Mouse (Mus musculus) spleen, postnatal 36 days (tissue): Measurements from ENCODE around the gene Lenep.

Experiments
- DNase-seq, 2 experiments: peaks; one replicate each; pipeline ENCODE4 v3.0.0; 2022; ENCODE audit warnings: low spot score in 2 of 2, mixed read lengths in 1 of 2

Gene Lenep

DNA sequence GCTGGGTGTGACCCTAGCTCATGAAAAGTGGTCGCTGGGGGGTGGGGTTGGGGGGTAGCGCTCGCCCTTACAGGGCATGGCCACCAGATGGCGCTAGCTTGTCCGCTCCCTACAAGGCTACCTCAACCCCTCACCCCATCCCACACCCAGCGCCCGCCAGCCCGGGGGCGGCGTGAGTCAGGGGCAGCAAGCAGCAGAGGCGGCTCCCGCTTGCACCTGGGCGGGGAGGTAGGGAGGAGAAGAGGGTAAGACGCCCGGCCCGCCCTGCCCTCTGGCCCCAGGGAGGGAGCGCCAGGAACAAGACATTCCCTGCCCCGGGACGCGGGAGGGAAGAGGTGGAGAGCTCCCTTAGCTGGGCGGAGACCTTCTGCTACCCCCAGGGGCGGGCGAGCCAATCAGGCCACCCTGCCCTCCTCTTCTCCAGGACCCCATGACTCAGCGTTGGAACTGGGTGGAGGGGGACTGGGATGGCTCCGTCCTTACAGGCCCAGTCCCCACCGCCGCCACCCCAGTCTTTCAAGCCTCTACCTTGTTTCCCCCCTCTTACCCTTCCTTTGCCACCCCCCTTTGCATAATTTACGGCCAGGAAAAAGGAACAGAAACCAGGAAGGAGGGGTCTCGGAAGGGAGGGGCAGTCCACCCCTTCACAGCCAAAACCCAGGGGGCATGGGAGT lies 24.1 kb downstream of the Lenep start:
- peak; percentile 64 to 73 for DNase-seq

DNA sequence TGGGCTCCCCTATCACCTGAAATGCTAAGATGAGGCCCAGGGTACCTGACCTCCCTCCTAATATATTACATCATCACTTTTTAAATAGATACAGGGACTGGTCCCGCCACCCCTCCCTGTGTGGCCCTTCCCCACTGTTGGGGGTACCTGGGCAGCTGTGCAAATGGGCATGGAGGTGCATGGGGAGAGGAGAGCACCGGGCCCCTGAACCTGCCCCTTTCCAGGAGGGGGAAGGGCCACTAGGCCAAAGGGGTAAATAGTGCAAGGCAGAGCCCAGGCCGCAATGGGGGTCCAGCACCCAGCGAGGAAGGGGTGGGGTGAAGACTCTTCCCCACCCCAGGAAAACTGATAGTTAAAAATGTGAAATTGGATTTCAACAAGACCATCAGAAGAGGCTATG lies 24.8 kb downstream of the Lenep start:
- no peak for DNase-seq

DNA sequence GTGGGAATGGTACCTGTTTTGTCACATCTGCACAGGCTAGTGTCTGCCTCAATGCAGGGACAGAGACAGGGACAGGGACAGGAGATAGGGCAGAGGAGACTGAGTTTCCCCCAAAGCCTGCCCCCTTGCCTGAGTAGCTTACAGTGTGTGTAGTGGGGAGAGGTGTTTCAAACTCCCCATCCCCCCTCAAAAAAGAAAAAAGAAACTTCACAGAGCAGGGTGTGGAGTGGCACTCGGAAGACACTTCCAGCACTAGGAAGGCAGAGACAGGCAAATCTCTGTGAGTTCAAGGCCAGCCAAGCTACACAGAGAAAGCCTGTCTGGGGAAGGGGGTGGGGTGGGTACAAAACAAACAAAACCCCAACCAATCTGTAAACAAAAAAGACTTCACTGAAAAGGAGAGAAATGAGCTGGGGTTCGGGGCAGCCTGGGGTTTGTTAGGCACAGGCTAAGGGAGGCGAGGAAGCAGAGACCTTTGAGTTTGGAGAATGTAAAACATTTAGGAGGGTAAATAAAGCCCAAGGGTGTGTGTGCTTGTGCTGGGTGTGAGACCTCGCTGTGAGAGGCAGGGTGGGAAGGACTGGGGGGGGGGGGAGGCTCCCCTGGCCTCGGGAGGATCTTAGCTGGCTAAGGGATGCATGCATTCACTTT lies 28.9 kb downstream of the Lenep start:
- no peak for DNase-seq

DNA sequence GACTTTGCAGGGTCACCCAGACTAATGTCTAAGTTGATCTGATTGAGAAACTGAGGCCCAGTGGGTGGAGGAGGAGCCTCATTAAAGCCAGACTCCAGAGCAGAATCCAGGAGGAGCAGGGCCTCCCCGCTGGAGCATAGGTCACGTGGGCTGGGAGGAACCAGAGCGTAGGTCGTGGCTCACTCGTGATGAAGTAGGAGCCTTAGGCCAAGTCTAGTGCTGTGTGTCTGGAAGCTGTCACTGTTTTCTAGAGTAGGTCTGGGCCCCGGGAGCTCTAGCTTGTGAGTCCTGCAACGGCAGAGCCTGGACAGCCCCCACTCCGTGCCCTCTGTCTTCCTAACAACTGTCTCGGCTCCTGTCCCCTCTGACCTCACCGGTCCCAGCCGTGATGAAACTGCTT lies 35.3 kb downstream of the Lenep start:
- DNase-seq, result no peak

DNA sequence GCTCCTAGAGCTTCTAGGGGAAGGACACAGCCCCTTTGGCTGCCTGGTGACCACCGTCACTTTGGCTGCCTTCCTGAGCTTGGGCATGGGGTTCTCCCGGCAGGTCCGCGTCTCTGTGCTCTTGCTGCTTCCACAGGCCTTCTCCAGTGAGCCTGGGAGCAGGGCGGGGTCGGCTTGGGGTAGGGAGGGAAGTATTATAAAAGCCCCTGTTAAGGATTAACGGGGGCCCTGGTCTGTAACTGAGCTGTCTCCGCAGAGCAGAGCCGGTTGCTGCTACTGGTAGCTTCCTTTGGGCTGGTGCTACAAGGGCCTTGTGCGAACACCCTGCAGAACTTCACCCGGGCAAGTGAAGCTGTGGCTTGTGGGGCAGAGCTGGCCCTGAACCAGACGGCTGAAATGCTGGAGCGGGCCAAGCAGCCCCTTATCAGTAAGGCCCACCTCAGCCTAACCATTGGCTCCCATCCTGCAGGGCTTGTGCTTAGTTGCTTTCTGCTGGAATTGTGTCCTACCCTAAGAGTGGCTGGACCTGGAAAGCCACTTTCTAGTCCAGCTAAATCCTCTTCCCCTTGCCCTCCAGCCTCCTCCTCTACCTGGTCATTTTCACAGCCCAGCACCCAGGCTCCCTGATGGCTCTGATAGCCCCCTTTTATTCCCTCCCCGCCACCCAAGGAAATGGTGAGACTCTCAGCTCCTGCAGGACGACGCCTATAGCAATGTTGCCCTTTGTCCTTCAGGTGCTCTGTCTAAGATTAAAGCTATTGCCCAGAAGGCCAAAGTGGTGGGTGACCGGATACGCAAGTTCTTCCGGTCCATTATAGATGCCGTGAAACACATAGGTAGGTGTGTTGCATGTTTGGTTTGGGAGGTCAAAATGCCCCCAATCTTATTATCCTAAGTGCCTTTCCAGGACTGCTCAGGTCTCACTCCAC lies 36.8 kb downstream of the Lenep start:
- no peak for DNase-seq

DNA sequence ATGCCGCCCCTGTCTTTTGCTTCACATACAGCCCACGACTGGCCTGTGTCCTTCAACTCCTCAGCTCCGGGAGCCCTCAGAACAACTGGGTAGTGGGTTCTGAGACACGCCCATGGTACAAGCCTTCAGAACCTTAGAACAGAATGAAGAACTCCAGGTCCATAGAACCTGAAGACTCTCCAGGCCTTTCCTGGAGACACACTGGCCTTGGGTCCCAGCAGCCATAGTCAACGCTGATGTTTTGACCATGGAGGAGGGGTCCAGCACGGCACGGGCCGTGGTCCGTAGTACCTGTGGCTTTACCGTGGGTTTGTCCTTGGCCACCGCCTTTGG lies 37.5 kb downstream of the Lenep start, which contains the start of gene Dcst1:
Gene Dcst1, minus strand, starts transcription at position 101 of the 333 bp plus-strand sequence.
- no peak for DNase-seq

DNA sequence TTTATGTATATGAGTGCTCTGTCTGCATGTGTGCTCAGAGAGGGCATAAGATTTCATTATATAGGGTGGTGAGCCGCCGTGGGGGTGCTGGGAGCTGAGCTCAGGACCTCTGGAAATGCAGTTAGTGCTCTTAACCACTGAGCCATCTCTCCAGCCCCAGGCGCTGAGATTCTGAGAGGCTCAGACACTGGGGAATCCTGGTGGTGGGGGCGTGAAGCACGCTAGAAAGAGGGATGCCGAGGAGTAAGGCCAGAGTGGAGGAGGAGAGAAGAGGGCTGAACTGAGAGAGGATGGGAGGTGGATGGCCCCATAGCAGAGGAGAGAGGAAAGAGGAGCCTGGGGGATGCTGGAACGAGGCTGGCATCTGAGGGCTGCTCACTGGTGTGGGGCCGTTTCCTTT lies 38.0 kb downstream of the Lenep start:
- DNase-seq, result no peak

DNA sequence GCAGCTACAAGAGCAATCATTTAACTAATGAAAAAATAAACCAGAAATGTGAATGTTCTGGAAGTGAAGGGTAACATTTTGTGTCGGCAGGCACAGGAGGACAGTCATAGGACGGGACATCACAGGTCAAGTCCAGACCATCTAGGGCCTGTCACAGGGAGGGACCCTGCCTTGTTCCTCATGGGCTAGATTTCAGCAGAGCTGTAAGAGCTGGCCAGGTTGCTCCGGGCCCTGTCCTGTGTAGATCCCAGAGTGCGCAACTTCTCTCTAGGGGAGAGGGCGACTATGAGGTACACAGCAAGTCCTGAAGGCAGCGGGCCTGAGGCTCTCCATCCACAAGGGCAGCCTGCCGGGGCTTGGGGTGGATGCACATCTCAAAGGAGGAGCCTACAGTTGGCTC lies 40.9 kb downstream of the Lenep start, which contains the start of gene Dcst2:
Gene Dcst2, plus strand, starts transcription at position 301 of the 400 bp plus-strand sequence.
- DNase-seq, result no peak

DNA sequence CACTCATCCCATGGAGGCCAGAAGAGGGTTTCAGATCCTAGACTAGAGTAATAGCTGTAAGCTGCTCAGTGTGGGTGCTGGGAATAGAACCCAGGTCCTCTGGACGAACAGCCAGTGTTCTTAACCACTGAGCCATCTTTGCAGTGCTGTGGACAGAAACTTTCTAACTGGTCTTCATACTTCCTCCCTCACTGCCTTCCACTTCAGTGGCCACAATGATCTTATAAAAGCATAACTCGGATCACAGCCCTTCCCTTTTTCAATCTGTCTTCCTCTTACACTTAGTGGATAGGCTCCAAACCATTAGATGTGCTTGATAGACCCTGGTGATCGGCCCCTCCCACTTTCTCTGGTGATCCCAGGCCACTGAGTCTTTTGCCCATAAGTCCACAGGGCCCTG lies 42.4 kb downstream of the Lenep start:
- no peak for DNase-seq

DNA sequence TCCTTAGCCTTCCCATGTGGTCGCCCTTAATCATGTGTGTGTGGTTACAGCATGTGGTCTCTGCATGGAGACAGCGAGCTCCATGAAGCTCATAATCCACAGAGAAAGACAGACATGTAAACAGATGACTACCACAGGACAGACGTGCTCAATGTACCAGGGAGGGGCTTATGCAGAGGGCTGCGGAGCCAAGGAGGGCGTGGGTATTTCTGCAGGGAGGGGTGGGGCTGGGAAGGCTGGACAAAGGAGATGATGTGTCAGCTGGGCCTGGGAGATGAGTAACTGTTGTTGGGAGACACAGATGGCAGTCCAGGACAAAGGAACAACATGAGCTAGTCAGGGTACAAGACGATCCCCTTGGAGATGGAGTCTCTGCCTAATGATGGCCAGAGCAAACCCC lies 43.0 kb downstream of the Lenep start:
- DNase-seq, result no peak

DNA sequence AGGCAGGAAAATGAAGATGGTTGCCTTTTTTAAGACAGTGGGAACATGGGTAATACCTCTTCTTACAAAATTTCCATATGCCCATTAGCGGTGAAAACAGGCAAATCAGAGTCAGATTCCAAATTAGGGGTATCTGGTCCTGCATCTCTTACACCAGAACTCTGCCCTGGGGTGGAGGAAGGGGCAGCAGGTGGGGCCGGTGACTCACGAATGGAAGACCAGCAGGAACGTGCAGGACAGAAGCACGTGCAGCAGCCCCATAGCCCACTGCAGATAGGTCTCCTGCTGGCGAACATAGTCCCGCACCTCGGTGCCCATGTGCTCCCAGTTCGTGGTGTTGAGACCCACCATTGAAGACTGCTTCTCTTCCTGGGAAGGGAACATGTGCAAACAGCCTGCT lies 46.6 kb downstream of the Lenep start:
- DNase-seq, result no peak

DNA sequence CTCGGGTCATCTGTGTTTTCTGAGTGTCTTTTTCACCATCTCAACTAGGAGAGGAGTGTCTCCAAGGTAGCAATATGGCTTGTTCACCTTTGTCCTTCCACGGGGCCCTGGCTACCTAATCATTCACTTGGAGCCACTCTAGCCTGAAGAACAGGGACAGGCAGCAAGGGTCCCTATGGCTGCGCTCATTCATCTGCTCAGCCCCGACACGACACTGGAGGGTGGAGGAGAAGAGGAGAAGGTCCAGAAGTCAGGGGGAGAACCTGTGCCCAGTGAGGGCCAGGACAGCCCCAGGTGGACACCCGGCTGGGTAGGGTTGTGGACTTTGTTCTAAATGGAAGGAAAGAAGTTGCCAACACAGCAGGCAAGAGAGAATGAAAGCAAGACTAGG lies 47.1 kb downstream of the Lenep start:
- DNase-seq, result no peak

DNA sequence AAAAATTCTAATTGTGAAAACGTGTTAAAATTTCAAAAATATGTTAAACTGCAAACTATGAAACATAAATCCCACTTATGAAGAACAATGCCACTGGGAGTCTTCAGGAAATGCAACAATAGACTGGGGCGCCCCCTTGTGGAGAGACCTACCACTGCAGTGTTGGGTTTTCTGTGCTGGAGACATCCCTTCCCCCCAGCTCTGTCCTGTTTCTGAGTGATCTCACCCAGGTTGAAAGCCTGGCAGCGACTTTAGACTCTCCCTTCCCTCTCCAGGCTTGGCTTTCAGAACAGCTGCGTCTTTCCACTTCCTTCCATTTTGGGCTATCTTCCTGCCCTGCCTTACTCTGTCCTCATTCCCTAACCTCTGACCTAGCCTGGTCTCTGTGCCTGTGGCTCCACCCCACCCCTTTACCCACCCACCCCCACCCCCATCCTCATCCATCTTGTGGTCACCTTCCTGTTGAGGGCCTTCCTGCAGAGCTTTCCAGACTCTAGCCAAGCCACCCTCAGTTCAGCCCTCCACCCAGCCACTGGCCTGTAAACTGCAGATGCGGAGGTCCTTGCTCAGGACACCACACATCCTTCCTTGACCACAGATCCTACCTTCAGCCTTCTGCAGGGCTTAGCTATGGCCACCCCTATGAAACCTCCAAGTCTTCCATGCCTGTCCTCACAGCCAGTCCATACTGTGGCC lies 47.6 kb downstream of the Lenep start:
- DNase-seq, result peak; percentile 58 to 61

DNA sequence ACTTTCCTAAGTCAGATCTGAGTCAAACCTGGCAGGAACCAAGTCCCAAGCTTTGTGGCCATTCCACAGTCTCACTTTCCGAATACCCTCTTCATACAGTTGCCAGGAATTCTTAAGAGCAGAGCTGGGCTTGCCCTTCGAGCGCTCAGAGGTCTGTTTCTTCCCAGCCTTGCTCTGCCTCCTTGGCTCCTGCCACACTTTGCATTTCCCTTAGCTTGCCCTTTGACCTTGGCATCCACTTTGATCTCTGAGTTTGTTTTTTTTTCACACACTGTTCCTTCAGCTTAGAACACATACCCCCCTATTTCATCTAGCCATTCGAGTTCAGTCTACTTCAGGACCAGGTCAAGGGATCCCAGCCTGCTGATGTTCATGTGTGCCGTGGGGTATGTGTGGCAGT lies 51.3 kb downstream of the Lenep start:
- no peak for DNase-seq
